Mouse (Mus musculus): Measurements from ENCODE around the gene Mast4. TPM values are rescaled to one million over a fixed set of nuclear protein-coding genes. Genes with fewer than 3 reads are reported as not detected.
A peak's percentile ranks its signal among the peaks of the same experiment; 100 is the strongest.

Mast4 gene
- total and polyA plus RNA-seq, 3 experiments: 0.99 to 7.4 (median 6.1) TPM

DNA sequence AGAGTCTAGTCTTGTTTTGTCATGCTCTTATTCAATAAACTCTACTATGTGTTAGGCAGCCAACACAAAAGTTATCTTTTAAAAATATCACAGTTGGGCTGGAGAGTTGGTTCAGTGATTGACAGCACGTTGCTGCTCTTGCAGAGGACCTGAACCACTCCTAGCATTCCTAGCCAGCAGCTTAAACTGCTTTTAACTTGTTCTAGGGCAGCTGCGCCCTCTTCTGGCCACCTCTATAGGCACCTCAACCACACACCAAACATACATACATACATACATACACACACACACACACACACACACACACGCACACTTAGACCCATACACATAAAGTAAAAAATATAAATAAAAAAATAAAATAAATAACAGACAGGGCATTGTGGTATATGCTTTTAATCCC is 262.5 kb downstream of the Mast4 start:
- Histone ChIP-seq H3K9ac (ENCODE audit: insufficient read depth, low read depth) (no peak overlapping the region), H3K4me3 (replicated peaks in 1 of 3; ENCODE audit: low read depth in 2 of 3, low read length in 2 of 3, poor library complexity in 1 of 3) (no peak overlapping the region), H3K27ac (ENCODE audit: insufficient read depth, low read depth) (no peak overlapping the region), H3K36me3 (replicated peaks in 1 of 2; ENCODE audit: control insufficient read depth in 1 of 2, insufficient read depth in 1 of 2, low read length in 1 of 2) (no peaks in the 10 kb centered on the region), H3K79me2 (replicated peaks; ENCODE audit: control insufficient read depth, extremely low read depth, insufficient read depth, poor library complexity, severe bottlenecking) (no peaks in the 10 kb centered on the region), H3K9me3 (replicated peaks; ENCODE audit: low read length) (no peaks in the 10 kb centered on the region), H3K4me1 (ENCODE audit: control insufficient read depth in 1 of 2, insufficient read depth in 2 of 2) (peaks cover 6 to 10% of the 10 kb centered on the region in 2 experiments), H3K4me2 (ENCODE audit: insufficient read depth, low read depth, poor library complexity, severe bottlenecking) (no peak overlapping the region), H3K27me3 (replicated peaks) (no peaks in the 10 kb centered on the region)
- DNase-seq (ENCODE audit: extremely low read depth): peak; percentile 27
- dilution Hi-C loops (cut with MboI; ENCODE audit: extremely low pct_ligation_motif_present, extremely low pct_unique_long_range_greater_than_20kb, low sequenced_read_pairs): no loop called here
- TF ChIP-seq SMC3 (IDR thresholded peaks at IDR 0.05; ENCODE audit: low read depth, low read length): peak; percentile 49
- TF ChIP-seq MAFK (IDR thresholded peaks at IDR 0.05; ENCODE audit: insufficient replicate concordance, low read length): no peak
- peak; percentile 46 for TF ChIP-seq RAD21 (IDR thresholded peaks at IDR 0.05; ENCODE audit: low read depth, low read length)
- peak in 1 of 2 experiments; percentile 53; a peak in 2 of 4 replicates for TF ChIP-seq CTCF (conservative IDR thresholded peaks at IDR 0.05 in 1 of 2, IDR thresholded peaks at IDR 0.05 in 1 of 2; ENCODE audit: low read depth in 2 of 2, low read length in 2 of 2)
- in situ Hi-C loops (cut with MboI; ENCODE audit: low pct_ligation_motif_present, low pct_unique_long_range_greater_than_20kb, low sequenced_read_pairs): no loop called here

DNA sequence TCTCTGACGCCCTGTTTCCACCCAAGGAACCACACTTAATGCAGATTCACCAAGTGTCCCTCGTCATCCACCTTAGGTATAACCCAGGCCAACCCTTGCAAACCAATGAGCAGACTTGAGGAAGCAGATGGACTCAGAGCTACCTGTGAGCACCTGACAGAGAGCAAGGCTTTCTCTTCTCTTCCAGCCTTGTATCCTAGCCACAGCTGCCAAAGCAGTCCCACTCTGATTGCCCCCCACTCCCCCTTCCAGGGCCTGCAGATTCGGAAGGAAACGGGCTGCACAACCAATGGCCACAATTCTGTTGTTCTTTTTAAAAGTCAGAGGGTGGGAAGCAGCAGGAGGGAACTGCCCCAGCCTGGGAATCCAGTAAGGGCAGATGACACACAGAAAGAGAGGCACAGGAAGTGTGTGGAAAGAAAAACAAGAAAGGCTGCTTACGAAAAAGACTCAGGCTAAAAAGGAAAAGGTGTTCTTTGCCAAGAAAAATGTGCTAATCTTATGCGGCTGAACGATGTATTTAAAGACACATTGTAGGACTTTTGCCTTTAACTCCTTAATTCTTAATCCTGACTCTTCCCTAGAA is 266.6 kb downstream of the Mast4 start:
- dilution Hi-C loops (cut with MboI; ENCODE audit: extremely low pct_ligation_motif_present, extremely low pct_unique_long_range_greater_than_20kb, low sequenced_read_pairs): no loop called here
- TF ChIP-seq ZMIZ1 (IDR thresholded peaks at IDR 0.05; ENCODE audit: low read depth, low read length) (no peak), NRF1 (IDR thresholded peaks at IDR 0.05; ENCODE audit: low read depth, low read length) (no peak), PAX5 (IDR thresholded peaks at IDR 0.05; ENCODE audit: low read length) (no peak), CHD2 (IDR thresholded peaks at IDR 0.05; ENCODE audit: low read length) (no peak), UBTF (IDR thresholded peaks at IDR 0.05; ENCODE audit: low read depth, low read length) (no peak)

DNA sequence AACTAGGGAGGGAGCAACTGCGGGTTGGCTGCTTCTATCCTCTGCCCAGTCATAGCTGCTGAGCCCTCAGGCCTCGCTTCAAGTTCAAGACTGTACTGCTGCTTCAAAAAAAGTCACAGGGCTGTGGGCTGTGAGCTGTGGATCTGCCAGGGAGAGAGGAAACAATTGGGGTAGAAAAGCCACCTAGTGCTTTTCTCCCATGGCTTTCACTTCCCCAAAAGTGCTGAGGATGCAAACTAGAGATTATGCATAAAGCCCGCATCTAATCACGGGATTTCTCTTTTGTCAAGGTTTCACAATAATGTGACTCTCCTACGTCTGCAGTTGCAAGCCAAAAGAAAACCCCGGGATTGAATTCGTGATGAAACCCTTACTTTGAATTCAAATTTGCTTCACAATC is 268.9 kb downstream of the Mast4 start:
- Histone ChIP-seq H3K27me3 (replicated peaks) (no peaks in the 10 kb centered on the region), H3K9me3 (replicated peaks; ENCODE audit: low read length) (no peaks in the 10 kb centered on the region), H3K27ac (ENCODE audit: insufficient read depth, low read depth) (no peak overlapping the region), H3K4me1 (ENCODE audit: control insufficient read depth in 1 of 2, insufficient read depth in 2 of 2) (peaks cover 14 to 39% of the 10 kb centered on the region in 2 experiments), H3K9ac (ENCODE audit: insufficient read depth, low read depth) (no peak overlapping the region), H3K4me3 (replicated peaks in 1 of 3; ENCODE audit: low read depth in 2 of 3, low read length in 2 of 3, poor library complexity in 1 of 3) (no peak overlapping the region), H3K79me2 (replicated peaks; ENCODE audit: control insufficient read depth, extremely low read depth, insufficient read depth, poor library complexity, severe bottlenecking) (no peaks in the 10 kb centered on the region), H3K4me2 (ENCODE audit: insufficient read depth, low read depth, poor library complexity, severe bottlenecking) (peak overlapping the region; percentile 55; the same call in 1 of the 2 replicates), H3K36me3 (replicated peaks in 1 of 2; ENCODE audit: control insufficient read depth in 1 of 2, insufficient read depth in 1 of 2, low read length in 1 of 2) (no peaks in the 10 kb centered on the region)
- dilution Hi-C loops (cut with MboI; ENCODE audit: extremely low pct_ligation_motif_present, extremely low pct_unique_long_range_greater_than_20kb, low sequenced_read_pairs): no loop called here
- in situ Hi-C loops (cut with MboI; ENCODE audit: low pct_ligation_motif_present, low pct_unique_long_range_greater_than_20kb, low sequenced_read_pairs): no loop called here
- DNase-seq (ENCODE audit: extremely low read depth): peak; percentile 73
- peak; percentile 54; the same call in 1 of the 2 replicates for TF ChIP-seq ZNF384 (IDR thresholded peaks at IDR 0.05; ENCODE audit: low read depth, low read length)
- TF ChIP-seq UBTF (IDR thresholded peaks at IDR 0.05; ENCODE audit: low read depth, low read length): no peak
- TF ChIP-seq EP300 (IDR thresholded peaks at IDR 0.05; ENCODE audit: low read length): peak; percentile 81
- peak; percentile 54; the same call in 1 of the 2 replicates for TF ChIP-seq SIN3A (IDR thresholded peaks at IDR 0.05; ENCODE audit: low read length)
- TF ChIP-seq BHLHE40 (IDR thresholded peaks at IDR 0.05; ENCODE audit: low read depth, low read length): peak; percentile 88
- peak; percentile 45; the same call in 1 of the 2 replicates for TF ChIP-seq MAX (IDR thresholded peaks at IDR 0.05; ENCODE audit: low read length)
- peak; percentile 90 for TF ChIP-seq IRF4 (IDR thresholded peaks at IDR 0.05; ENCODE audit: low read depth, low read length)
- peak; percentile 45; the same call in 1 of the 2 replicates for TF ChIP-seq CHD2 (IDR thresholded peaks at IDR 0.05; ENCODE audit: low read length)
- TF ChIP-seq NELFE (IDR thresholded peaks at IDR 0.05; ENCODE audit: low read depth, low read length): no peak
- TF ChIP-seq POLR2A (IDR thresholded peaks at IDR 0.05; ENCODE audit: low read depth, low read length): no peak
- TF ChIP-seq MYC (IDR thresholded peaks at IDR 0.05; ENCODE audit: low read depth, low read length): no peak
- peak; percentile 79 for TF ChIP-seq ETS1 (conservative IDR thresholded peaks at IDR 0.05; ENCODE audit: low read depth, low read length)
- peak; percentile 94 for TF ChIP-seq MAFK (IDR thresholded peaks at IDR 0.05; ENCODE audit: insufficient replicate concordance, low read length)
- TF ChIP-seq ZMIZ1 (IDR thresholded peaks at IDR 0.05; ENCODE audit: low read depth, low read length): no peak

More for the DNA sequence above, 266.6 kb downstream of the Mast4 start:
- Histone ChIP-seq H3K4me3 (replicated peaks in 1 of 3; ENCODE audit: low read depth in 2 of 3, low read length in 2 of 3, poor library complexity in 1 of 3) (no peak overlapping the region), H3K4me1 (ENCODE audit: control insufficient read depth in 1 of 2, insufficient read depth in 2 of 2) (peaks cover 14 to 31% of the 10 kb centered on the region in 2 experiments), H3K27ac (ENCODE audit: insufficient read depth, low read depth) (no peak overlapping the region), H3K36me3 (replicated peaks in 1 of 2; ENCODE audit: control insufficient read depth in 1 of 2, insufficient read depth in 1 of 2, low read length in 1 of 2) (no peaks in the 10 kb centered on the region), H3K9me3 (replicated peaks; ENCODE audit: low read length) (no peaks in the 10 kb centered on the region), H3K79me2 (replicated peaks; ENCODE audit: control insufficient read depth, extremely low read depth, insufficient read depth, poor library complexity, severe bottlenecking) (no peaks in the 10 kb centered on the region), H3K9ac (ENCODE audit: insufficient read depth, low read depth) (no peak overlapping the region), H3K27me3 (replicated peaks) (no peaks in the 10 kb centered on the region), H3K4me2 (ENCODE audit: insufficient read depth, low read depth, poor library complexity, severe bottlenecking) (no peak overlapping the region)
- DNase-seq (ENCODE audit: extremely low read depth): no peak
- in situ Hi-C loops (cut with MboI; ENCODE audit: low pct_ligation_motif_present, low pct_unique_long_range_greater_than_20kb, low sequenced_read_pairs): no loop called here

Measured in CH12.LX (cell line).